ENCODE assay signal across 8 mouse cellular contexts in genomic region chr19:9082191-9083009, GRCm38 (mm10). TPM values are rescaled to one million over a fixed set of nuclear protein-coding genes. Genes with fewer than 3 reads are reported as not detected.
DNase-seq lines count a peak whose midpoint lies in the region; ATAC-seq and TF ChIP-seq lines count a peak whose summit lies in the region.

No protein-coding gene starts in this region.

- H3K9me3 ChIP-seq in E14TG2a.4 (ENCODE audit: low read length), result no peaks in the 10 kb centered on the region
- no peaks in the 10 kb centered on the region for H3K9me3 ChIP-seq in forebrain, embryonic 14.5 days (replicated peaks; ENCODE audit: control insufficient read depth, low read length)
- H3K9me3 ChIP-seq in neural tube, embryonic 14.5 days (ENCODE audit: control insufficient read depth, low read length), result no peaks in the 10 kb centered on the region

- H3K9ac ChIP-seq in forebrain, embryonic 14.5 days (ENCODE audit: low read length), result peak overlapping the region; percentile 14; the same call in 1 of the 2 replicates
- no peak overlapping the region; the same call in 1 of the 2 replicates for H3K9ac ChIP-seq in neural tube, embryonic 14.5 days (replicated peaks; ENCODE audit: low read depth, low read length)

- H3K4me2 ChIP-seq in forebrain, embryonic 14.5 days (ENCODE audit: low read length), result peak overlapping the region; percentile 25; the same call in 1 of the 2 replicates
- H3K4me2 ChIP-seq in neural tube, embryonic 14.5 days (ENCODE audit: low read depth, low read length), result peak overlapping the region; percentile 30

- peak; percentile 85 for TF ChIP-seq CTCF in E14TG2a.4 (conservative IDR thresholded peaks at IDR 0.05; ENCODE audit: low read length)

- no peaks in the 10 kb centered on the region for H3K36me3 ChIP-seq in E14TG2a.4 (ENCODE audit: insufficient read depth, low read length)
- H3K36me3 ChIP-seq in forebrain, embryonic 14.5 days (ENCODE audit: control insufficient read depth, insufficient read depth, low read length), result no peaks in the 10 kb centered on the region
- no peaks in the 10 kb centered on the region for H3K36me3 ChIP-seq in neural tube, embryonic 14.5 days (ENCODE audit: control insufficient read depth, insufficient read depth, low read length)

- peak; percentile 97 for ATAC-seq in forebrain, embryonic 14.5 days
- ATAC-seq in neural tube, embryonic 14.5 days (ENCODE audit: low read depth), result peak; percentile 95

- H3K27ac ChIP-seq in forebrain, embryonic 14.5 days (ENCODE audit: low read depth, low read length), result no peak overlapping the region
- no peak overlapping the region for H3K27ac ChIP-seq in neural tube, embryonic 14.5 days (ENCODE audit: low read depth, low read length)

- H3K4me1 ChIP-seq in E14TG2a.4 (replicated peaks; ENCODE audit: low read depth, low read length), result peaks cover 48% of the 10 kb centered on the region
- H3K4me1 ChIP-seq in forebrain, embryonic 14.5 days (ENCODE audit: control insufficient read depth, insufficient read depth, low read length), result no peaks in the 10 kb centered on the region
- no peaks in the 10 kb centered on the region for H3K4me1 ChIP-seq in neural tube, embryonic 14.5 days (ENCODE audit: control insufficient read depth, insufficient read depth, low read length)

- H3K27me3 ChIP-seq in E14TG2a.4 (ENCODE audit: insufficient read depth, low read length), result no peaks in the 10 kb centered on the region
- H3K27me3 ChIP-seq in forebrain, embryonic 14.5 days (replicated peaks; ENCODE audit: control insufficient read depth, insufficient read depth, low read length), result no peaks in the 10 kb centered on the region; the same call in 1 of the 2 replicates
- no peaks in the 10 kb centered on the region for H3K27me3 ChIP-seq in neural tube, embryonic 14.5 days (ENCODE audit: control insufficient read depth, insufficient read depth, low read length)

- intact Hi-C loops in heart, postnatal 25 days (cut with DNase I), result loop anchor here (1.0 to 2.0 kb wide), 2 partner anchors 90 to 106 kb away; no protein-coding TSS in a partner anchor

- DNase-seq in c-Kit-positive CD71-positive TER-119-positive erythroid progenitor cells, embryonic 14.5 days (ENCODE audit: low spot score), result peak; percentile 73
- DNase-seq in forebrain, embryonic 14.5 days (ENCODE audit: low spot score), result peak; percentile 87
- DNase-seq in heart, postnatal 25 days (ENCODE audit: low spot score), result peak; percentile 81
- DNase-seq in layer of hippocampus, adult 11-12 months (ENCODE audit: low spot score), result peak; percentile 84
- DNase-seq in lung, adult 18-20 months, result peak; percentile 88 to 90
- peak; percentile 92 for DNase-seq in testis, postnatal 10 days (ENCODE audit: low spot score)

- H3K4me3 ChIP-seq in E14TG2a.4 (replicated peaks; ENCODE audit: low read length), result peak overlapping the region; percentile 42
- no peak overlapping the region for H3K4me3 ChIP-seq in forebrain, embryonic 14.5 days (ENCODE audit: low read depth, low read length)
- no peak overlapping the region for H3K4me3 ChIP-seq in neural tube, embryonic 14.5 days (ENCODE audit: low read depth, low read length)

- 17% methylated on average over 23 of the region's 23 CpGs for WGBS in forebrain, embryonic 14.5 days
- 11% methylated on average over 23 of the region's 23 CpGs for WGBS in neural tube, embryonic 14.5 days

RNA-seq across cellular contexts. Expression of gene Scgb1a1, which starts 5.4 kb away (rescaled TPM):
- not detected in 2 replicates for polyA plus RNA-seq in forebrain, embryonic 14.5 days (2014; fragmentation: Nextera tagmentation; extraction: Ambion mirVana)
- total RNA-seq in heart, postnatal 25 days (2021), result 1 to 10 TPM in 1 of 2 experiments, not detected in 1; 3.6 TPM
- not detected in 2 replicates for polyA plus RNA-seq in neural tube, embryonic 14.5 days (2014; fragmentation: Nextera tagmentation; extraction: Ambion mirVana)

RNA-seq across cellular contexts. Expression of gene Asrgl1, which starts 53.0 kb away (rescaled TPM):
- 24.4 and 38.6 TPM in 2 replicates for polyA plus RNA-seq in forebrain, embryonic 14.5 days (2014; fragmentation: Nextera tagmentation; extraction: Ambion mirVana)
- 10 to 100 TPM; 22.4 to 26.3 TPM for total RNA-seq in heart, postnatal 25 days (2021)
- polyA plus RNA-seq in neural tube, embryonic 14.5 days (2014; fragmentation: Nextera tagmentation; extraction: Ambion mirVana), result 22.3 and 31.3 TPM in 2 replicates
